Mouse (Mus musculus): Measurements from ENCODE around the gene 1110004F10Rik.

DNA sequence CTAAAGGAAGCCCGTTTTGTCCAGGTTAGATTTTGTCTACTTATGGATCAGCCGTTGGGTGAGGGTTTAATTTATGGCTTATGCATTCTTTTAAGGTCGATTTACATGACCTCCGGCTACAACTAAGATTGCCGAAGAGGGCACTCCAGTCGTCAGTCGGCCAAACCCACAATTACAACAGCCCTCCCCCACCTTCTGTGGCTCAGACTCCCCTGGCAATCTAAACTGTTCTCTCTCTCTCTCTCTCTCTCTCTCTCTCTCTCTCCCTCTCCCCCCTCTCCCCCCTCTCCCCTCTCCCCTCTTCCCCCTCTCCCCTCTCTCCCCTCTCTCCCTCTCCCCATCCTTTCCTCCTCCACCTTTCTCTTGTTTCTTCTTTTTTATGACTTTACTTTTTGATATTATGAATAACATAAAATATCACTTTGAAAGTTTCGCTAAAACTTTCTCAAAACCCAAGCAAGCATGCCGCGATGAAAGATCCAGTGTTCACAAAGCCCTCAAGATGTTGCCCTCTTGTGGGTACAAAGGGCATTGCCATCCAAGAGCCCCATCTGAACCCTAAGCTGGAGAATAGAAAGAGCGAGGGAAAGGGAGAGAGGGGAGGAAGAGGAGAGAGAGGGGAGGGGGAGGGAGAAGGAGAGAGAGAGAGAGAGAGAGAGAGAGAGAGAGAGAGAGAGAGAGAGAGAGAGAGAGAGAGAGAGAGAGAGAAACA lies 6.4 kb upstream of the 1110004F10Rik start:
- TF ChIP-seq POLR2A (IDR thresholded peaks at IDR 0.05; ENCODE audit: insufficient read depth, low read depth, low read length) (no peak), CTCF (IDR thresholded peaks at IDR 0.05; ENCODE audit: insufficient read depth, low read depth, low read length) (peak; percentile 60; the same call in 1 of the 2 replicates)

All from olfactory bulb, adult 2 months (tissue).